Mouse (Mus musculus) bone marrow, adult 2 months (tissue): ENCODE measurements around the gene Pomgnt2.

Experiments
- CTCF ChIP-seq: fragments of 200-500 bp; IDR thresholded peaks from 2 replicates; pipeline ENCODE4 v1.5.1; 2011; ENCODE audit warnings: low read length, control low read depth; ENCODE audit not compliant: control insufficient read depth, insufficient read depth
- POLR2A ChIP-seq: fragments of 200-500 bp; IDR thresholded peaks from 2 replicates; pipeline ENCODE4 v1.6.1; 2011; ENCODE audit warnings: low read depth, mild to moderate bottlenecking, control low read depth, low read length, borderline replicate concordance; ENCODE audit not compliant: control insufficient read depth

DNA sequence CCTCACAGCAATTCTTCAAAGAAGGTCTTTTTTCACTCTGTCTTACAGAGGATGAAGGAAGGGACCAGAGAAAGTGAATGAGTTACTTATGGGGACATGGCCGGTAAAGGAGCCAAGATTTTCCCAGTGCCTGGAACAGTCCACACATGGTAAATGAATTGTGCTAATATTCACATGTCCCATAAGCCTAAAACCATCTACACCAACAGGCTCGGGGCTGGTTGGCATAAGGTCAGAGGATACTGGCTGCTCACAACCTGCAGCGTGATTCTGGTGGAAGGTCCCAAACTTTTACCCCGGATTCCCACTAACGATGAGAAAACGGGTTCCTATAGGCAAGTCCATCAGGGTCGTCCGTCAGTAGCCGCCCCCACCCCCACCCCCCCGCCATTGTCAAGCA is 1.8 kb downstream of the Pomgnt2 start:
- TF ChIP-seq CTCF: no peak
- TF ChIP-seq POLR2A: no peak
